Mouse (Mus musculus) liver, adult (tissue): ENCODE measurements around the gene Ctnnd2.

ENCODE experiments used
- GATA4 ChIP-seq: IDR thresholded peaks from 2 replicates; pipeline ENCODE4 v1.6.1; 2014; ENCODE audit warnings: mild to moderate bottlenecking, low read length; ENCODE audit not compliant: insufficient replicate concordance

Ctnnd2 gene

DNA sequence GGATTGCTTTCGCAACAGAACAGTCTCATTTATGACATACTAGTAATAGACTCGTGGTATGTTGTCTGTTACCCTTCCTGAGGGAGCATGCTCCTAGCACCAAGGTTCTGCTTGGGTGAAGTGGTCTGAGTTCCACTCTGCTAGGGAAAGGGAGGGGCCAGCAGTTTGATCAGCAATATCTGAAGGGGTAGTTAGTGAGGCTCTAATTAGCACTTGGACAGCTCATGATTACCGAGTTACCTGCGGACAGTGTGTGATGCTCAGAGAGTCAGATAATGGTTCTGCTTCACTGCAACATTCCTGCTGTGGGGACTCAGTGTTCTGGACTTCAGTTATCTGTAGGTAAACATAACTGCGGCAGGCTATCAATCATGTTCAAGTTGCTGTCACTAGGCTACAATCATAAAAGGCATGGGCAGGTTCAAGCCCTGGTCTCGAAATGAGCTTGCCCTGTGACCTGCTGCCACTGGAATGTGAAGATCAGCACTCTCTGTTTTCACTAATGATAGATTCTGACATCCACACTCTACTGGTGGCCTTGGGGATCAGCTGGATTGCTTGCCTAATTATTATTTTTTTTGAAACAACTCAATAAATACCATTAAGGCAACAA lies 166.3 kb downstream of the Ctnnd2 start:
- TF ChIP-seq GATA4, result no peak

DNA sequence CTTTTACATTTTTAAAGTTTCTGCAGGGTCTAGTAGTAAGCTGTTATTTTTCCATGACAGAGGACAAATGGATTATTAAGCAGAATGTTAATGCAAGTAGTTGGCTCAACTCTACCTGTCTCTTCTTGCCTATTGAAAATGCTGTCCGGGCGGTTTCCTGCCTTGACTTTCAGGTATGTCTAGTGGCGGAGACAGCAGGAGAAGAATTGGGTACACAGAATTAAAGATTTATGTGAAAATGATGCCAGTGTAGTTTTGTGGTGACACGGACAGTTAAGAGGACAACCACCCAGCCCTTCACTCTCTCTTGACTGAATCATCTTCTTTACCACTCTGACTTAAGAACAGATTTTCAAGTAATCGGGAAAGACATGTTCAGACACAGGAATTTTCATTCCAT lies 173.4 kb downstream of the Ctnnd2 start:
- TF ChIP-seq GATA4, result no peak

DNA sequence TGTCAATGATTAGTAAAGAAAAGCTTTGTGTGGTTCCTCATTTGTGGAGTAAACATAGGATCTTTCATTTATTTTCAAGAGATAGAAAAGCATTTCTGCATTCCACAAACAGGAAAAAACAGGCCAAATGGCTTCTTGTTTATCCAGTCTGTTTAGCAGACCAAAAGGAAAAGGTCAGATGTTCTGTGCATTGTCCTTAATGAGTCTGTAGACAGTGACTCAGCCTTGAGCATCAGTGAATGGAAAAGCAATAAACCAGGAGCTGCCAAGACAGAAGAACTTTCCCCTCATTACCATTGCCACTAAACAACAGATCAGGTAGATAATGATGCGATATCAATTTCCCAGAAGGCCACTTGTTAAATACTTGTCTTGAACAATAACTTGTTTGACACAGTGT lies 192.1 kb downstream of the Ctnnd2 start:
- no peak for TF ChIP-seq GATA4

DNA sequence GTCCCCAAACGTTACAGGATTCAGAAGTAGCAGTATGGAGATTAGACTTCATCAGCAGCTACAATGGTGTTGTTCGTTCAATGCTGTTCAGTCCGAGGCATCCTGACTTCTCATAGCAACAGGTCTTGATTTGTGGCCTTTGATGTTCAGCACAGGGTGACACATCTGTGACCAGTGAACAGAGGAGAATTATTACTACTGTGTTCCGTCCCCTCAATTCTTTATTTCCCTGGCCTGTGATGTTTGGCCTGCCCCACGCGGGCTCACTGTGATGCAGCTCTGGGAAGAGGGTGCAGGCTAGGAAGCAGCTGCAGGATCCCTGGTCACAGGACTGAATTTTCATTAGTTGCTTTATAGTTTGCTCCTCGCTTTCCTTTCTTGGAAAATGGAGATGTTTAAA lies 197.6 kb downstream of the Ctnnd2 start:
- no peak for TF ChIP-seq GATA4

DNA sequence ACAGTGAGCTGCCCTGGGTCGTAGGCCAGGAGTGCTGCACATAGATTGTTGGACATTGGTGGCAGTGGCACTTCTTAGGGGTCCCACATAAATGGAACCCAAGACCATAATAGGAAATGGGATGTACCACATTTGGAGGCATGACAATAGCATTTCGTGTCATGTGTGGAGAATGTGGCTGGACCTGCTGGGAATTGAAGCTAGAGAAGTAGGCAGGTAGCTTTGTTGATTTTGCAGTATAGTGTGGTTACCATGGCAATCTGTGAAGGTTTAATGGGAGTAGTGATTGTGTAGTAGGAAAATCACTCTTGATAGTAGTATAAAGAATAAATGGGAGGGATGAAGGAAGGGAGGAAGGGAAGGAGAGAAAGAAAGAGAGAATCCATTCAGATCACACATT lies 198.8 kb downstream of the Ctnnd2 start:
- no peak for TF ChIP-seq GATA4

DNA sequence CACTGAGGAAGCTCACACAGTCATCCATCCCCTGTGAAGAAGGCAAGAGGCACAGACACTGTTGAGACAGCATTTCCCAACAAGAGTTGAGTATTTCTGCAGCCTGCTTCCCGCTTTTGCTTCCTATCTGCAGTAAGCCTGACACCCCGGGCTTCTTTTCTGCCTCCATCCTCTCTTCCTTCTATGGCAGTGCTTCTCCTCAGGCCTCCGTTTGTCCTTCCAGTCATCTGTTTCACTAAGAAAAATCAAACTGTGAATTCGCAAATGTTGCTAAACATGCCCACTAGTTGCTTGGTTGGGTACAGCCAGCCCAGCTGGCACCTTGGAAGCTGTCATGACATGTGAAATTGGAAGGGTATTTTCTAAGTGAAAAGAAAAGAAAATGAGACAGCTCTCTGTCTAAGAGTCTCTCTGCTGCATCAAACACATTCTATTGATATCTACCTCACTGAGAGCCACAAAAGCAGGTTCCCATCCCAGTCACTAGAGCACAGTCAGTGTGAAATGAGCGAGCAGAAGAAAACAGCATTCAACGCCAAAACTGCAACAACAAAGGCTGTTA lies 201.3 kb downstream of the Ctnnd2 start:
- no peak for TF ChIP-seq GATA4

DNA sequence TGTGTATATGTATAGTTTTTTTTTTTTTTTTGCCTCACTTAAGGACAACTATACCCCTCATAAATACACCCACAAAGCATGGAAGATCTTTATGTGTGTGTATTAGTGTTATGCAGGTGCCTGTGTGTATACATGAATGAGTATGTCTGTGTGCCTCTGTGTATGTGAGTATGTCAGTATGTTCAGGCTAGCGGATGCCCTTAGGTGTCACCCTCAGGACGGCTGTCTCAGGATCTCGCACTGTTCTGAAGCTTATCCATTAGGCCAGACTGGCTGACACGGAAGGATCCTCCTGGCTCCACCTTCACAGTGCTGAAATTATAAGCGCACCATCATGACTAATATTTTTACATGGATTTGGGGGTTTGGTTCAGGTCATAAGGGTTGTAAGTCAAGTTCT lies 202.5 kb downstream of the Ctnnd2 start:
- no peak for TF ChIP-seq GATA4

DNA sequence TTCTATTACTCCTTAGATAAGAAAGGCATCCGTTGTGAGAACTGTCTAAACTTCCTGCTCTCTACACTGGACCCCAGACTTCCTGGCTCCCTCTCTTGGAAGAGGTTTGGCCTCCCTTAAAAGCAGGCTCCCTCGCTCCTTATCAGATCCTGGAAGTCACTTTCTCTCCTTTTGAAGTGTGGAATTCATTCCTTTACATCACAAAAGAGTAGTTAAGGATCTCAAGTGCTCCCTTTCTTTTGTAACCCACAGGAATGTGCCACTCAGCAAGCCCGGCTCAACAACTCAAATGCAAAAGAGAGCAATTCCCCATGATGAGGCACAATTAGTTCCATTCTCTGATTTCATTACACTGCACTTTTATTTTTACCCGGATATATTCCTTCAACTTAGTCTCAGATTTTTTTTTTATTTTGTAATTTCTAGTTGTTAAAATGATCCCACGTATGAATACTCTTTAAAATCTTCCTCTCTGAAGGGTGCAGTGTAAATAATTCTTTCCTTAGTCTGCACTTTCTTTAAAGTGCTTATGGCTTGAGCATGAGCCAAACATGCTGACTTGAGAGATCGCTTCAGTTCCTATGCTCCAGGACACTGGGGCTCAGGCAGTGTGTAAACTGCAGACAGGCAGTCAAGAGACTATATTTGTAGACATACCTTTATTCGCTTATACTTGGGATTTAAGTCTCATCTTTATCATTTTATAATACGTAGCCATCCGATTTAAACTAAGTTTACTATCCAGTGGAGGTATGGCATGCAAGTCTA lies 210.9 kb downstream of the Ctnnd2 start:
- TF ChIP-seq GATA4, result no peak

DNA sequence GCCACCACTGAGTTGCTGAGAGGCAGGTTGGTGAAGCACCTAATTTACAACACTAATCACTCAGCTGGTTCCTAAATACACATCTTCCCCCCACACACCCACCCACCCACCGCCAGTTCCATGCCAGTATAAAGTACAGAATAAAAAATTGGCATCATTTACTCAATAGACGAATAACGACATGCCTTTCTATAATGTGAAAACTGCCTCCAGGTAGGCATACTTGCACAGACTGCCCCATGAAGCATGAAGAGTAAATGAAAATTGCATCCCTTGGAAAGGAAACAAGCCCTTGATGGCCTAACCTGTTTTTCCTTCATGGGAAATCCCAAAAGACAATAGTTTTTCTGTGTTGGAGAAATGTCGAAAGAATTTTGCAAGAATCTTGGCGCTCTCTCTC lies 212.0 kb downstream of the Ctnnd2 start:
- no peak for TF ChIP-seq GATA4

DNA sequence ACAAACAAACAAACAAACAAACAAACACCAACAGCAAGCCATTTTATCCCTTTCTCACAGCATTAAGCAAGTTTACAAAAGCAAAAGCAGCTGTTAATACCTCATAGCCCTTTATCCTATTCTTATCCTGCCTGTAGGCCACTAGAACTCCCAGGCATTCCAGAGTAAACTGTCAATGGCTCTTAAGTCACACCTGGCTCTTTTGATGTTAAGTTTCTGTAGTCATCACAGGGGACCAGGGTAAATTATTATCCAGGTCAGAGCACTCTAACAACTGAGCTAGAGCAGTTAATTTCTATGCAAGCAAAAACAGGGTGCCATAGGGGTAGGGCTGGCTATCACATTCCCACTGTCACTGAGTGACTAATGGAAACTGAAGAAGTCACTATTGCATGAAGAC lies 214.1 kb downstream of the Ctnnd2 start:
- no peak for TF ChIP-seq GATA4

DNA sequence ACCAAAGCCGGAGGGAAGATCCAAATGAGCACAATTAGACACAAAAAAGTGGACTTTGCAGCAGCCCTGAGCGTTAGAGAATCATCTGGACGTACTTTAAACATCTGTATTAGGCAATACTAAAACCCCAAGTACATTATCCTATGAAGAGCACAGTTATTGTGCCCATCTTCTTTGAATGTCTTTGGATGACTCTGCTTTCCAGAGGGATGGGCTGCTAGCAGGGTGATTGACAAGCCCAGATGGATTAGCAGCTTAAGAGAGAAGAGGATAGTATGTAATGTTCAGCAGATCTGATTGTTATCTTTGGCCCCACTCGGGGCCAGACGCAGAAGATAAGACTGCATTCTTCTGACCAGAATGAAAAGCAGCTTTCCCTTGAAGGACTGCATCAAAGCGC lies 214.9 kb downstream of the Ctnnd2 start:
- no peak for TF ChIP-seq GATA4

DNA sequence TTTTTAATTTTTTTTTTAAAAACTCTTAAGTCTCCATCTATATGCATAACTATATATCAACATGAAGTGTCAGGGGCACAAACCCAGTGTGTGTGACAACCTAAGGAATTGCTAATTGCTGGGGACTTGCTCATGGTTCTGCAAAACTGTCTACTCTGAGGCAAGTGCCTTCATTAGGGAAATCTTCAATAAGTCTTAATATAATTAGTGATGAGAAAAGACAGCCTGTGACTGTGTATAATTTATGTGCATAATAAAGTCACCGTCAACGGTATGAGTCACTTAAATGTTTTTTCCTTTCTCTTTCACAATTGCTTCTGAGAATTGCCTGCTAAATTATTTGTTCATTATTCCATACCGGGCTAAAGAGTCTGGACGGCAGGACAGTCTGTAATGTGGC lies 228.7 kb downstream of the Ctnnd2 start:
- no peak for TF ChIP-seq GATA4

DNA sequence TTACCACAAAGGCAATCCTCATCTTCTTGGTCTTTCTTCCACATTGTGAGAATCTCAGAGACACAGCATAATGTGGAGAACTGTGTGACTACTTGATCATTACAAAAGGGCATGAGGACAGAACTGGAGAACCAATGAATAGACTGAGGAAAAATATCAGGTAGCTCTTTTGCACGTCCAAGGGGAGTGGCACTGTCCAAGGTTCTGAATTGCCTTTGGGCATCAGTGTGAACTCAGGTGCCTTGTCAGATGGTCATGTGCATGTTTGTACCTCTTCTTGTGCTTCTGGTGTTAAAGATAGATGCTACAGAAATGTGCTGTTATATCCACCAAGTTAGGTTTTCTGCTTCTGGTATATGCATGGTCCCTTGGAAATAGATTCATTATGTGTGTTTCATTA lies 233.9 kb downstream of the Ctnnd2 start:
- no peak for TF ChIP-seq GATA4

DNA sequence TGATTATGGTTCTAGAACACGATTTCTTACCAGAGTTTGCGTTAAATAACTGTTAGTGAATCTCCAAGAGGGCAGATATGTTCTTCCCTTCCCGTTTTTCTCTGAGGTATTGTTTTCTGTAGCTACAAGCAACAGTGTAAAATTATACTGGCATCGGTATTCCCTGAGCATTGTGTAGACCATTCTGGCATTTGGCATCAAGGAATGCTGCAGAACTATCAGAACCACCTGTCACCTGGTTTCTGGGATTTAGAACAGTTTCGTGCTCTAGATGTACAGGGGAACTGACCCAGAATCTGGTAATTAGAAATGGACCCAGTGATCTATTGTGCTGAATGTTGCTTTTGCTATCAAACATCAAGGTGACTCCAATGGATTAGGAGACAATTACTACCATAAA lies 250.8 kb downstream of the Ctnnd2 start:
- TF ChIP-seq GATA4, result no peak

DNA sequence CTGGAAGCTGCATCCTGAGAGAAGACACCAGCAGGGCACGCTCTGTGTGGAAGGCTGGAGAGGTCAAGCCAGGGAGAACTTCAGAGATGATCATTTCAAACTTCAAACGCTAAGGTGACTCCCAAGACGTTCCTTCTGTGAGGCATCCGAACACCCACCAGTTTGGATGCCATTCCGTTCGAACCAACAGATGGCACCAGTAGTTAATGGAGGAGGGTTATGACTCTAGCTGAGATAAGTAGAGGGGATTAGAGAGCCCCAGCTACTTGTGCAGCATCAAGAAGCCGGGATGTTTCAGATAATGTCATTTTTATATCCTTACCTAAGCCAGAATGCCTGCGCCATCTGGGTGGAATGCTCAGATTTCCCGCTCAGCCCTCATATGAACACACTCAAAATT lies 251.9 kb downstream of the Ctnnd2 start:
- TF ChIP-seq GATA4, result no peak

DNA sequence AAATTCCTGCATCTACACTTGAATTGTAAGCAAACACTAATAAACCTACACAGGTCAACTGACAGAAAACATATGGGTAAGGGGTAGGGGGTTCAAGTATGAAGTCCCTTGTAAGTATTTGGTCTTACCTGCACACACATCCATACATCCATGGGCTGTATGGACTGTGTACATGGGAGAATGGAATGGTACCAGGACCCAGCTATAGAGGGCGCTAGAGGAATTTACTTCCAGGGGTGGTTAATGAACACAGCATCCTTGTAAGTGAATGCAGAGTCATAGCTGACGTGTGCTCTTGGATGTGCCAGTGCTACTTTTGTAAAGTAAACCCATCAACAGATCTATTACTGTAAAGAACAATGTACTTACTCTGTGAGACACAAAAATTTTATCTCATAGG lies 254.9 kb downstream of the Ctnnd2 start:
- no peak for TF ChIP-seq GATA4

DNA sequence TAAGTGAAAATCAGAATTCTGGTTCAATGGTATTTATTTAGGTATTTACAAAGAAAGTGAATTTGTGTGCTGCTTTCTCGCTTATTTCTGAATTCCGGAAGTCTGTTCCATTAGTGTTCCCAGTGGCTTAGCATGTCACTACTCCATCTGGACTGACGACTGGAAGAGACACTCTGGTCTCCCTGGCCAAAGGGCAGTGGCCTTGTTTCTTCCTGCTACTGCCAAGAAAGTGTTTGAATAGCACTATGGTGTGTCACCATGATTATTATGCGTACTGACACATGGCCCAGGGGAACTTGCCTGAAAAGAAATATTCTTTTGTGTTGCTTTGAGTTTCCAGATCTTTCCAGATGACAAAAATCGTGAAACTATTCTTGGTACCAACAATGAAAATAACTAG lies 266.7 kb downstream of the Ctnnd2 start:
- no peak for TF ChIP-seq GATA4
